12 mouse cellular contexts compared by ENCODE assay signal in the genomic region with DNA sequence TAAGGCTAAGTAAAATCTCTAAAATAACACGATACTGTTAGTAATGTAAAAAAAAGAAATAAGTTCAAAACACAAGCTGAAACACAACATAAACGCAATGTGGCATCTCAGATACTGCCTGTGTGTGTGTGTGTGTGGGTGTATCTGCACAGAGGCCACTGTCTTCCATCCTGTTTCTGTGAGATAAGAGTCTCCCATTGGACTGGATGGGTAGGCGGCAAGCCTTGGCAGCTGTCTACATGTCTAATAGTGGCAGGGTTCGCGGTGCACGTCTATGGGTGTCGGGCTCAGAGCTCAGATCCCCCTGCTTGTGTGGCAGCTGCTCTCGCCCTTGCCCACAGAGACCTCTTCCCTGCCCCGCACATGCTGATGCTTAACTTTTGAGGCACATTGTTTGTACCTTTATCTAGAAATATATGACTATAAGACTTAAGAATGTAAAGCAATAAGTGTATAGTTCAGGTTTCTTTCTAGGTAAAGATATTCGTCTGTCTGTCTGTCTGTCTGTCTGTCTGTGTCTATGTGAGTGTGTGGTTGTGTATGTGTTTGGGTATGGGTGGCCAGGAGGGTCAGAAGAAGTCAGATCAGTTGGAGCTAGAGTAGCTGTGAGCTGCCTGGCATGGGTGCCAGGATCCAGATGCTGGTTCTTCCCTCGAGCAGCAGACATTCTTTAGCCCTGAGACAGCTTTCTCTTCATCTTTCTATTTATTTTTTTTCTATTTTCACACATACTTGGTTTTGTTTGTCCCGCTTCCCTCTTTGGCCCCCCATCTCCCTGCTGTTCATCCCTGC. TPM values are rescaled to one million over a fixed set of nuclear protein-coding genes. Genes with fewer than 3 reads are reported as not detected.
DNase-seq lines count a peak whose midpoint lies in the region; ATAC-seq and TF ChIP-seq lines count a peak whose summit lies in the region.
"Had no signal": no experiment of that assay in that cellular context is flagged by ENCODE, and none has a peak within 500 bp of the region (broad histone marks: within the 10 kb centered on the region; RNA-seq: fewer than 3 reads in every experiment).

No protein-coding gene starts in this region.

- intact Hi-C loops in heart, postnatal 25 days (cut with DNase I) = no loop called here

- WGBS in heart, embryonic 14.5 days = 70% methylated on average over 12 of the region's 12 CpGs

- H3K9me3 ChIP-seq in heart, embryonic 14.5 days (ENCODE audit: control insufficient read depth, low read length) = no peaks in the 10 kb centered on the region
- H3K9me3 ChIP-seq in MEL (replicated peaks; ENCODE audit: insufficient read depth, low read length) = no peaks in the 10 kb centered on the region

- no peak overlapping the region for H3K4me2 ChIP-seq in heart, embryonic 14.5 days (ENCODE audit: low read length)

- H3K4me1 ChIP-seq in heart, embryonic 14.5 days (ENCODE audit: control insufficient read depth in 2 of 2, insufficient read depth in 2 of 2, low read length in 2 of 2) = peaks cover 2 to 3% of the 10 kb centered on the region in 2 experiments; a peak in 1 of 4 replicates
- peaks cover 7 to 8% of the 10 kb centered on the region in 2 experiments for H3K4me1 ChIP-seq in MEL (ENCODE audit: control insufficient read depth in 1 of 2, insufficient read depth in 2 of 2, low read length in 2 of 2)

- ATAC-seq in heart, embryonic 14.5 days (ENCODE audit: insufficient number of reproducible peaks, insufficient read depth, low FRiP score, low read depth) = peak; percentile 31; the same call in 1 of the 2 replicates
- ATAC-seq in erythroid progenitor cell, adult 5-6 weeks (replicated peaks; ENCODE audit: low FRiP score, poor library complexity, severe bottlenecking) = peak; percentile 96
- ATAC-seq in megakaryocyte-erythroid progenitor cell, adult 5-6 weeks (replicated peaks; ENCODE audit: low FRiP score, low TSS enrichment, poor library complexity, severe bottlenecking) = peak; percentile 99

- no peaks in the 10 kb centered on the region for H3K36me3 ChIP-seq in heart, embryonic 14.5 days (ENCODE audit: control insufficient read depth, insufficient read depth, low read length)
- H3K36me3 ChIP-seq in MEL (ENCODE audit: control insufficient read depth in 1 of 2, insufficient read depth in 2 of 2, low read length in 2 of 2) = peaks cover 0 to 16% of the 10 kb centered on the region in 2 experiments; a peak in 2 of 4 replicates

- H3K9ac ChIP-seq in heart, embryonic 14.5 days (ENCODE audit: low read length) = no peak overlapping the region
- peak overlapping the region; percentile 49 for H3K9ac ChIP-seq in MEL (ENCODE audit: control insufficient read depth, low read depth, low read length, poor library complexity, severe bottlenecking)

- no peak for TF ChIP-seq POLR2A in MEL (IDR thresholded peaks at IDR 0.05; ENCODE audit: control insufficient read depth in 1 of 2, insufficient read depth in 1 of 2, low read depth in 1 of 2, low read length in 2 of 2, poor library complexity in 1 of 2)

- no peak overlapping the region for H3K4me3 ChIP-seq in heart, embryonic 14.5 days (ENCODE audit: control insufficient read depth in 1 of 2, insufficient read depth in 1 of 2, low read depth in 1 of 2, low read length in 2 of 2)
- peak overlapping the region; percentile 45 to 61 for H3K4me3 ChIP-seq in MEL (ENCODE audit: control insufficient read depth in 1 of 2, insufficient read depth in 1 of 2, low read depth in 2 of 2, low read length in 2 of 2)

- no peaks in the 10 kb centered on the region for H3K27me3 ChIP-seq in heart, embryonic 14.5 days (ENCODE audit: control insufficient read depth, insufficient read depth, low read length)
- no peaks in the 10 kb centered on the region for H3K27me3 ChIP-seq in MEL (ENCODE audit: control insufficient read depth in 1 of 2, insufficient read depth in 2 of 2, low read length in 2 of 2)

- H3K79me2 ChIP-seq in MEL (ENCODE audit: control insufficient read depth, insufficient read depth, low read length, poor library complexity) = peaks cover 3% of the 10 kb centered on the region; the same call in 1 of the 2 replicates

- TF ChIP-seq RAD21 in MEL (IDR thresholded peaks at IDR 0.05; ENCODE audit: low read depth, low read length) = no peak

- H3K27ac ChIP-seq in heart, embryonic 14.5 days (replicated peaks in 1 of 2; ENCODE audit: control insufficient read depth in 1 of 2, insufficient read depth in 1 of 2, low read depth in 2 of 2, low read length in 2 of 2) = no peak overlapping the region
- peak overlapping the region; percentile 81 for H3K27ac ChIP-seq in MEL (ENCODE audit: control insufficient read depth, low read depth, low read length)
- H3K27ac ChIP-seq: kidney, postnatal 0 days had no signal

- TF ChIP-seq EP300 in MEL (IDR thresholded peaks at IDR 0.05; ENCODE audit: low read depth in 1 of 2, low read length in 2 of 2) = peak; percentile 98 to 99

- DNase-seq in heart, postnatal 25 days (ENCODE audit: low spot score) = no peak
- peak; percentile 93 for DNase-seq in MEL (ENCODE audit: low read depth, low spot score)
- no peak for DNase-seq in lung, adult 18-20 months
- DNase-seq in urinary bladder, postnatal 36 days (ENCODE audit: low spot score in 2 of 2) = no peak
- DNase-seq in T-cell, adult 2 months (ENCODE audit: low spot score) = no peak
- DNase-seq: gastrocnemius, postnatal 10 days; right cerebral cortex, postnatal 14 days; thymus, postnatal 25 days had no signal

- TF ChIP-seq CTCF in MEL (IDR thresholded peaks at IDR 0.05 in 2 of 3, conservative IDR thresholded peaks at IDR 0.05 in 1 of 3; ENCODE audit: control insufficient read depth in 1 of 3, insufficient read depth in 1 of 3, low read depth in 2 of 3, low read length in 3 of 3, poor library complexity in 1 of 3, severe bottlenecking in 1 of 3) = no peak

TF ChIP-seq in MEL, 35 proteins besides CTCF, POLR2A, EP300 and RAD21 (continues in another document):
- TF ChIP-seq CHD2 (IDR thresholded peaks at IDR 0.05; ENCODE audit: low read length) = peak; percentile 21; the same call in 1 of the 2 replicates
- peak; percentile 92 for TF ChIP-seq SIN3A (IDR thresholded peaks at IDR 0.05; ENCODE audit: low read length)
- TF ChIP-seq JUND (IDR thresholded peaks at IDR 0.05; ENCODE audit: low read depth, low read length) = no peak
- no peak for TF ChIP-seq SMC3 (IDR thresholded peaks at IDR 0.05; ENCODE audit: low read depth, low read length)
- TF ChIP-seq GABPA (IDR thresholded peaks at IDR 0.05; ENCODE audit: low read depth, low read length) = no peak
- TF ChIP-seq ZNF384 (IDR thresholded peaks at IDR 0.05; ENCODE audit: low read depth, low read length) = peak; percentile 92
- TF ChIP-seq RCOR1 (IDR thresholded peaks at IDR 0.05; ENCODE audit: low read depth, low read length) = peak; percentile 90
- no peak for TF ChIP-seq USF1 (IDR thresholded peaks at IDR 0.05; ENCODE audit: low read depth, low read length)
- peak; percentile 69 for TF ChIP-seq MYC (IDR thresholded peaks at IDR 0.05; ENCODE audit: low read depth, low read length)
- peak; percentile 43; the same call in 1 of the 2 replicates for TF ChIP-seq HCFC1 (IDR thresholded peaks at IDR 0.05; ENCODE audit: low read depth, low read length)
- no peak for TF ChIP-seq NELFE (IDR thresholded peaks at IDR 0.05; ENCODE audit: low read depth, low read length)
- TF ChIP-seq USF2 (IDR thresholded peaks at IDR 0.05; ENCODE audit: borderline replicate concordance in 1 of 2, insufficient read depth in 1 of 2, low read depth in 1 of 2, low read length in 2 of 2) = no peak
- 0 out of 2 replicates have a peak, but pooled peaks have one; percentile 26 for TF ChIP-seq UBTF (IDR thresholded peaks at IDR 0.05; ENCODE audit: borderline replicate concordance, insufficient read depth, low read depth, low read length)
- 0 out of 2 replicates have a peak, but pooled peaks have one; percentile 26 for TF ChIP-seq CHD1 (IDR thresholded peaks at IDR 0.05; ENCODE audit: low read depth, low read length)
- peak; percentile 99 for TF ChIP-seq TAL1 (IDR thresholded peaks at IDR 0.05; ENCODE audit: low read length)
- TF ChIP-seq GATA1 (IDR thresholded peaks at IDR 0.05; ENCODE audit: low read depth, low read length) = peak; percentile 99
- TF ChIP-seq POLR2AphosphoS5 (IDR thresholded peaks at IDR 0.05; ENCODE audit: borderline replicate concordance, low read depth, low read length) = no peak
- TF ChIP-seq MXI1 (IDR thresholded peaks at IDR 0.05; ENCODE audit: low read depth, low read length) = peak; percentile 75; the same call in 1 of the 2 replicates
- peak; percentile 42; the same call in 1 of the 2 replicates for TF ChIP-seq MYB (IDR thresholded peaks at IDR 0.05; ENCODE audit: low read depth, low read length)
- TF ChIP-seq E2F4 (IDR thresholded peaks at IDR 0.05; ENCODE audit: borderline replicate concordance, low read depth, low read length) = 0 out of 2 replicates have a peak, but pooled peaks have one; percentile 55
- TF ChIP-seq TCF12 (IDR thresholded peaks at IDR 0.05; ENCODE audit: low read depth, low read length) = peak; percentile 99
- peak; percentile 6; the same call in 1 of the 2 replicates for TF ChIP-seq NRF1 (IDR thresholded peaks at IDR 0.05; ENCODE audit: insufficient read depth, low read depth, low read length, poor library complexity, severe bottlenecking)
- TF ChIP-seq ZMIZ1 (IDR thresholded peaks at IDR 0.05; ENCODE audit: low read depth, low read length) = 0 out of 2 replicates have a peak, but pooled peaks have one; percentile 53
- peak; percentile 62; the same call in 1 of the 2 replicates for TF ChIP-seq MEF2A (IDR thresholded peaks at IDR 0.05; ENCODE audit: extremely low read depth, insufficient replicate concordance, low read depth, low read length, poor library complexity, severe bottlenecking)
- peak; percentile 66 for TF ChIP-seq MAX (IDR thresholded peaks at IDR 0.05; ENCODE audit: low read length)
- TF ChIP-seq ZC3H11A (IDR thresholded peaks at IDR 0.05; ENCODE audit: low read depth, low read length) = no peak
- TF ChIP-seq ZKSCAN1 (IDR thresholded peaks at IDR 0.05; ENCODE audit: low read depth, low read length) = no peak

RNA-seq across cellular contexts. Expression of gene Hace1, which starts 6.9 kb away (rescaled TPM):
- polyA plus RNA-seq in heart, embryonic 14.5 days (2014; fragmentation: Nextera tagmentation; extraction: Ambion mirVana) = 14.9 and 16.9 TPM in 2 replicates
- total RNA-seq in heart, postnatal 25 days (2021) = 1 to 10 TPM; 8.7 to 9.3 TPM
- 7.6 and 10.8 TPM in 2 replicates for total RNA-seq in MEL (2012; rRNA removed)
- 10 to 100 TPM in 1 of 2 experiments, not detected in 1; 10.1 TPM for polyA plus RNA-seq in MEL (2012; ENCODE audit: insufficient read depth in 1 of 2, insufficient read length in 2 of 2, low read depth in 1 of 2, low replicate concordance in 2 of 2, missing spikeins in 1 of 2)
- 264 and 423 TPM in 2 replicates for total RNA-seq in erythroid progenitor cell, adult 5-6 weeks (2015; ENCODE audit: low replicate concordance)
- total RNA-seq in erythroid progenitor cell, adult 5-6 weeks (2017; ENCODE audit: low replicate concordance) = 229 and 243 TPM in 2 replicates
- 19.5 and 19.8 TPM in 2 replicates for total RNA-seq in megakaryocyte-erythroid progenitor cell, adult 5-6 weeks (2014; fragmentation: Nextera tagmentation)
- 21.6 and 23.3 TPM in 2 replicates for total RNA-seq in megakaryocyte-erythroid progenitor cell, adult 5-6 weeks (2017)

Comparison
In these comparisons a context has a peak if more than half of its experiments do, and no peak if none do; other contexts are left out.
1. ATAC-seq: peak in every context shown above with its lines; median percentile 99 in megakaryocyte-erythroid progenitor cell, adult 5-6 weeks; 96 in erythroid progenitor cell, adult 5-6 weeks; 31 in heart, embryonic 14.5 days.
2. H3K4me3 ChIP-seq: peak in MEL (2 of 2); none in heart, embryonic 14.5 days (0 of 2).
3. RNA of gene Hace1, which starts 6.9 kb away (total RNA-seq): 229 to 423 TPM in erythroid progenitor cell, adult 5-6 weeks; 19.5 to 23.3 TPM in megakaryocyte-erythroid progenitor cell, adult 5-6 weeks, 8.7 to 9.3 TPM in heart, postnatal 25 days and 7.6 to 10.8 TPM in MEL; every median in the first group is over 4 times any median in the second.